Mouse (Mus musculus): Measurements from ENCODE around the gene Cd86. TPM values are rescaled to one million over a fixed set of nuclear protein-coding genes. Genes with fewer than 3 reads are reported as not detected.

The Cd86 gene
- polyA plus RNA-seq, 1 experiment, result not detected

DNA sequence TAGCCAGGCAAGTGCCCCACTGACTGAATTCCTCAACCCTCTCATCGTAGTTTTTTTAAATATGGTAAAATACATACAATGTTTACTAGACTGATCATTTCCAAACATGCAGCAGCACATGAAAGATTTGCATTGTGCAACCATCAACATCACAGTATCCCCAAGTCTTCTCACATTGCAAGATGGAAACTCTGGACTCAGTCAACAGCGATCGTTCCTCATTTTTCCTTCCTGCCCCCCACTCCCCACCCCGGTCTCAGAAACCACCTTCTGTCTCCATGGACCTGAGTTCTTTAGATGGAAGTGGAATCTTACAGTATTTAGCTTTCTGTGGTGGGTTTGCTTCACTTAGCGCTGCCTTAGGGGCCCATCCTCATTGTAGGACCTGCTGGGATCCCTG is 34.3 kb downstream of the Cd86 start:
- Histone ChIP-seq H3K27ac (ENCODE audit: insufficient read depth, low read depth, low read length) (no peak overlapping the region), H3K4me1 (ENCODE audit: control insufficient read depth, insufficient read depth, low read length) (no peaks in the 10 kb centered on the region), H3K4me3 (ENCODE audit: insufficient read depth, low read depth, low read length) (no peak overlapping the region)
- 92% methylated on average over 5 of the region's 5 CpGs for WGBS
- no peak for TF ChIP-seq POLR2A (IDR thresholded peaks at IDR 0.05; ENCODE audit: insufficient read depth, low read depth, low read length)
- no peak for TF ChIP-seq CTCF (IDR thresholded peaks at IDR 0.05; ENCODE audit: insufficient read depth, low read depth, low read length)

DNA sequence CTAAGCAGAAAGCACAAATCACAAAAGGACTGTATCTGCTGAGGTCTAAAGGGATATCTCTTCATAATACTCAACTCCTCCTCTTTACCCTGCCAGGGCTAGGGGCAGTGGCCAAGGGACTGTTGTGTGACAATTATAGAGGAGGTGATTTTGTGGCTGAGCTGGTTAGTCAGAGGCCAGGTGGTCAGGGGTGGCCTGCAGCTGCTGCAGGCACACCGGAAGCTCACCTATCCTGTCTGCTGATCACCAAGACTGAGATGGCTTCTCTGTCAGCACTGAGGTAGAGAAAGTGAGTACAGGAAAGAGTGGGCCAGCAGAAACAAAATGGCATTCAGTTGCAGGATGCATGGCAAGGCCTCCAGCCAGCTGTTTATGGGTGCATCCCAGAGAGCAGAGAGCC is 38.1 kb downstream of the Cd86 start:
- TF ChIP-seq POLR2A (IDR thresholded peaks at IDR 0.05; ENCODE audit: insufficient read depth, low read depth, low read length) (no peak), CTCF (IDR thresholded peaks at IDR 0.05; ENCODE audit: insufficient read depth, low read depth, low read length) (no peak)
- Histone ChIP-seq H3K4me3 (ENCODE audit: insufficient read depth, low read depth, low read length) (no peak overlapping the region), H3K27ac (ENCODE audit: insufficient read depth, low read depth, low read length) (no peak overlapping the region), H3K4me1 (ENCODE audit: control insufficient read depth, insufficient read depth, low read length) (no peaks in the 10 kb centered on the region)
- 100% methylated on average over 1 of the region's 1 CpGs for WGBS

DNA sequence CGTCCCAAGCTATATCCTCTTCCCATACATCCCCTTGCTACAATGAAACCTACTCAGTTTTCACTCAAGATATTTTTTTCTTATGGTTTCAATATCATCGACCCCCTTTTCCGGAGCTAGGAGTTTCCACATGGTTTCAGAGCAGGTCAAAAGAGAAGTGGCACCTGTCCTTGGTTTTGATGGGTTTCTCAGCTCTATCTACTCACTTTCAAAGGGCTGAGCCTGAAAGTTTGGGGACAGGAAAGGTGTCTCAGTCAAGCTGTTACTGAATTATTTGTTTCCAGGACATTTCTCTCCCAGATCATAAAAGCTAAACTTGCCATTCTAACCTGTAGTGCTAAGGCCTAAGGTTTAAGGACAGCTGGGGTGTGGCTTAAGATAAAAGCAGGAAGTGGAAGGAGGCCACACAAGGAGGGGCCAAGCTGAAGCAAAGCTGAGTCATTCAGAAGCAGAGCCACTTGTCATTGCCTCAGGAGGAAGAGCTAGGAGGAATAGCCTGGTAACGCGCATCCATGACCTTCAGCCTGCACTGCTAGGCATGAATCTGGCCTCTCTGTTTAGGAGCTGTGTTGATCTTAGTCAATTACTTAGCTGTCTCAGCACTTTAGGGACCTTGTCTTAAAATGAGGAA is 39.2 kb downstream of the Cd86 start:
- Histone ChIP-seq H3K27ac (ENCODE audit: insufficient read depth, low read depth, low read length) (no peak overlapping the region), H3K4me1 (ENCODE audit: control insufficient read depth, insufficient read depth, low read length) (no peaks in the 10 kb centered on the region), H3K4me3 (ENCODE audit: insufficient read depth, low read depth, low read length) (no peak overlapping the region)
- 95% methylated on average over 5 of the region's 5 CpGs for WGBS
- no peak for TF ChIP-seq CTCF (IDR thresholded peaks at IDR 0.05; ENCODE audit: insufficient read depth, low read depth, low read length)
- no peak for TF ChIP-seq POLR2A (IDR thresholded peaks at IDR 0.05; ENCODE audit: insufficient read depth, low read depth, low read length)

DNA sequence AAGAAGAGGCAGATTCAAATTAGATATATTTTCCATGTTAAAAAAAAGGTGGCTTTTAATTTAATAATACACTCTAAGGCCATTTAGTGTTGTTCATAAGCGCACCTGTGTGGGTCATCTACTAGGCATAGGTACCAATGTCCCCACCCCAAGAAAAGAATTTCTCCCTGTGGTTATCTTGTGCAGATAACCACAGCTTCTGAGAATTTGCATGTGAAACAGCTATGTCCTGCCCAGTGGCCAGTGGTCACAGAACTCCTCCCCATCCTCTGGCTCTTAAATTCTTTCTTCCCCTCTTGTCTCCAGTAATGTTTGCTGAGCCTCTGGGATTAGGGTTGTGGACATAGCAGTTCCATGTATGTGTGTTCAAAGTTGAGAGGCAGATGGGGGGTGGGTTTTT is 40.0 kb downstream of the Cd86 start:
- no peak overlapping the region for H3K27ac ChIP-seq (ENCODE audit: insufficient read depth, low read depth, low read length)
- WGBS, result 96% methylated on average over 1 of the region's 1 CpGs
- no peak overlapping the region for H3K4me3 ChIP-seq (ENCODE audit: insufficient read depth, low read depth, low read length)
- no peak for TF ChIP-seq CTCF (IDR thresholded peaks at IDR 0.05; ENCODE audit: insufficient read depth, low read depth, low read length)
- TF ChIP-seq POLR2A (IDR thresholded peaks at IDR 0.05; ENCODE audit: insufficient read depth, low read depth, low read length), result no peak
- no peaks in the 10 kb centered on the region for H3K4me1 ChIP-seq (ENCODE audit: control insufficient read depth, insufficient read depth, low read length)

DNA sequence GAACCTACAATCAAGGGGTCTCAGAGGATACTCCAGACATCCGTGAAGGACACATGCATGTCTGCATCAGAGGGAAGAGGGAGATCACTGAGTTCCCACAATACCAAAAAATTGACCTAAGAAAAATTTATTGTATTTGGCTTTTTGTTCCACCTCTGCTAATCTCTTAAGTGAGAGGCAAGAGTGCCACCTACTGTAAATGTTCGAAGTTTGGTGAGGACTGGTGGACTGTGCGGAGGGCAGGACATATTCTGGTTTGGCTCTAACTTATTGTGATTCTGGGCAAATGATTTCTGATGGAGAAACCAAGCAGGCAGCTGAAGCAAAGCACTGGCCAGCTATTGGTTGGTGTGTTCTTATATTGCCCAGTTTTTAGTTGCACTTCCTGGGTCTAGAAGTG is 43.6 kb downstream of the Cd86 start:
- no peak overlapping the region for H3K27ac ChIP-seq (ENCODE audit: insufficient read depth, low read depth, low read length)
- H3K4me3 ChIP-seq (ENCODE audit: insufficient read depth, low read depth, low read length), result no peak overlapping the region
- no peak for TF ChIP-seq POLR2A (IDR thresholded peaks at IDR 0.05; ENCODE audit: insufficient read depth, low read depth, low read length)
- no peaks in the 10 kb centered on the region for H3K4me1 ChIP-seq (ENCODE audit: control insufficient read depth, insufficient read depth, low read length)
- 84% methylated on average over 3 of the region's 3 CpGs for WGBS

DNA sequence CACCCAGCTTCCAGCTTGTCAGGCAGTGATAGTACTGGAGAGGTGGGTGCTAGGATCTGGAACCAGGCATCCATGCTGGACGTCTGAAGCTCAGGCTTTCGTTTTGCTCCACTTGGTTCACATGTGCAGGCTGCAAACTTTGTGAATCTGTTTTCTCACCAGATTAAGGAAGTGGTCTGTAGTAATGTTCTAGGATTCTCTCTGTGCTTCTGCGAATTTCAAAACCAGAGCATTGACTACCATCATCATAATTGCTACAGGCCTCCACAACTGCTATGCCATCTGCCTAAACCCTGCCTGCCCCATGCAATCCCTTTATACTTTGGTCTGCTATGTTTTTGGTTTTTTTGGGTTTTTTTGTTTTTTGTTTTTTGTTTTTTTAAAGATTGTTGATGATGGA is 44.8 kb downstream of the Cd86 start:
- H3K4me1 ChIP-seq (ENCODE audit: control insufficient read depth, insufficient read depth, low read length), result no peaks in the 10 kb centered on the region
- 54% methylated on average over 3 of the region's 3 CpGs for WGBS
- no peak overlapping the region for H3K27ac ChIP-seq (ENCODE audit: insufficient read depth, low read depth, low read length)
- no peak for TF ChIP-seq POLR2A (IDR thresholded peaks at IDR 0.05; ENCODE audit: insufficient read depth, low read depth, low read length)
- TF ChIP-seq CTCF (IDR thresholded peaks at IDR 0.05; ENCODE audit: insufficient read depth, low read depth, low read length), result no peak
- H3K4me3 ChIP-seq (ENCODE audit: insufficient read depth, low read depth, low read length), result no peak overlapping the region

DNA sequence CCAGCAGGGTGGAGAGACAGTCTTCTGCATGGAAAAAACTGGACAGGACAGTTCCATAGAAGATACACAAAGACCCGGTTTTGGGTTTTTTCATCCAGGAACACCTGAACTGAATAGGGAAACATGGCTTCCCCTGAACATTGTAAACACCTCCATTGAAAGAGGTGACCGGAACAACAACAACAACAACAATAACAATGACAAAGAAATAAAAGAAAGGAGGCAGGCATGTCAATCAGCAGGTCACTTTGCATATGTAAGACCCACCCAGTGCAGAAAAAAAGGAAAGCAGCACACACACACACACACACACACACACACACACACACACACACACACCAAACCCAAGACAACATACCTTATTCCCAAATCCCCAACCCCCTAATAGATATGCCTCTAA is 52.2 kb downstream of the Cd86 start:
- H3K4me1 ChIP-seq (ENCODE audit: control insufficient read depth, insufficient read depth, low read length), result no peaks in the 10 kb centered on the region
- H3K27ac ChIP-seq (ENCODE audit: insufficient read depth, low read depth, low read length), result no peak overlapping the region
- WGBS, result 66% methylated on average over 2 of the region's 2 CpGs
- H3K4me3 ChIP-seq (ENCODE audit: insufficient read depth, low read depth, low read length), result no peak overlapping the region
- TF ChIP-seq POLR2A (IDR thresholded peaks at IDR 0.05; ENCODE audit: insufficient read depth, low read depth, low read length) (no peak), CTCF (IDR thresholded peaks at IDR 0.05; ENCODE audit: insufficient read depth, low read depth, low read length) (no peak)

DNA sequence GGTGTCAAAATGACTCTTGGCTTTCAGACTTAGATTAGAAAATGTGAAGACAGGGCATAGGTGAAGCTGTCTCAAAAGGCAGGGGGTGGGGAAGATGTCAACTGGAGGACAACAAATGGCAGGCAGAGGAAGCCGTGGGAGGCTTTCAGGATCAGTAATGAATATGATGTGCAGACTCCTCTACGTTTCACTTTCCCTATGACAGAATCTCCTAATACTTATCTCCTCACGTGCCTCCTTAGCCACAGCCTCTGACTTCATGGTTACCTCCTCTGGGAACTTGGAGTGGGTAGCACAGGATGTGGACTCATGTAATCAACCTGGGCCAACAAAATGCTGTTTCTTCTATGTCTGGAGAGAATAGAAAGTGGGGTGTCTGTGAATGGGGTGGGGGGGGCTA is 63.2 kb downstream of the Cd86 start:
- no peaks in the 10 kb centered on the region for H3K4me1 ChIP-seq (ENCODE audit: control insufficient read depth, insufficient read depth, low read length)
- no peak overlapping the region for H3K27ac ChIP-seq (ENCODE audit: insufficient read depth, low read depth, low read length)
- no peak overlapping the region for H3K4me3 ChIP-seq (ENCODE audit: insufficient read depth, low read depth, low read length)
- no peak for TF ChIP-seq POLR2A (IDR thresholded peaks at IDR 0.05; ENCODE audit: insufficient read depth, low read depth, low read length)
- TF ChIP-seq CTCF (IDR thresholded peaks at IDR 0.05; ENCODE audit: insufficient read depth, low read depth, low read length), result no peak
- 85% methylated on average over 3 of the region's 3 CpGs for WGBS

DNA sequence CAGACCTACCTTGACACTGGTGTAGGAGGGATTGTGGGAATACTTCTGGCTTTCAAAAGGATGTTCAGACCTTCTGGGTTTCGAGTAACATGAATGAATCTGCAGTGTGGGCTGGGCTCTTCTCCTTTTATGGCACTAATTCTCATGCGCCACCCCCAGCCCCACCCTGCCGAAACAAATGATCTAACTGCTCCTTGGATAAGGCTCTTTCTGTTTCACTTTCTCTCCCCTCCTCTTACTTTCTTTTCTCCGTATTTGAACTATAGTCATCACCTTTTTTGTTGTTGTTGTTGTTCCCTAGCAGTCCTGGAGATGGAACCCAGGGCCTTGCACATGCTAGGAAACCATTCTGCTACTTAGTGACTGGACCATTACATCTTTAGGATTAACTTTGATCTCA is 67.6 kb downstream of the Cd86 start:
- 78% methylated on average over 4 of the region's 4 CpGs for WGBS
- H3K4me3 ChIP-seq (ENCODE audit: insufficient read depth, low read depth, low read length), result no peak overlapping the region
- H3K4me1 ChIP-seq (ENCODE audit: control insufficient read depth, insufficient read depth, low read length), result no peaks in the 10 kb centered on the region
- no peak overlapping the region for H3K27ac ChIP-seq (ENCODE audit: insufficient read depth, low read depth, low read length)
- TF ChIP-seq POLR2A (IDR thresholded peaks at IDR 0.05; ENCODE audit: insufficient read depth, low read depth, low read length), result no peak
- no peak for TF ChIP-seq CTCF (IDR thresholded peaks at IDR 0.05; ENCODE audit: insufficient read depth, low read depth, low read length)

Data from olfactory bulb, adult 2 months (tissue).